9 mouse cellular contexts compared by ENCODE assay signal in the genomic region with DNA sequence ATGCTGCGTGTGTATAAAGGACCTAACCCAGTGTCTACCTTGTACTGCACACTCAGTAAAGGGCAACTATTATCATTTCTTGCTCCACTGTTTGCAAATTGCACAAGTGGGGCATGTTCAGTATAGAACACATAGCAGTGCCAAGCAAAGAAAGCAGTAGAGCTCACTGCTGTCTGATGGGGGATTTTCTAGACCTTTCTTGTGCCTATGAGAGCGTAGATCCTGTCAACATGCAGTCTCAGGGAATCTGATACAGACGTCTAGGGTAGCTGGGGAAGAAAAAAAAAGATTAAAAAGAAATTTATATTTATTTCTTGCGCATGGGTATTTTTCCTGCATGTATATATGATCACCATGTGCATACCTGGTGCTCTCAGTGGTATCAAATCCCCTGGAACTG. TPM values are rescaled to one million over a fixed set of nuclear protein-coding genes. Genes with fewer than 3 reads are reported as not detected.
DNase-seq lines count a peak whose midpoint lies in the region; ATAC-seq and TF ChIP-seq lines count a peak whose summit lies in the region.
"Had no signal": no experiment of that assay in that cellular context is flagged by ENCODE, and none has a peak within 500 bp of the region (broad histone marks: within the 10 kb centered on the region; RNA-seq: fewer than 3 reads in every experiment).

No protein-coding gene starts in this region.

- H3K4me2 ChIP-seq in kidney, embryonic 16.5 days (replicated peaks; ENCODE audit: low read depth, low read length): no peak overlapping the region
- no peak overlapping the region for H3K4me2 ChIP-seq in liver, embryonic 13.5 days

- intact Hi-C loops in gastrocnemius, adult 2 months (cut with DNase I): no loop called here
- intact Hi-C loops in gastrocnemius, postnatal 36 days (cut with DNase I): no loop called here
- intact Hi-C loops in left cerebral cortex, postnatal 25 days (cut with DNase I): no loop called here

- WGBS in kidney, embryonic 16.5 days: 71% methylated on average over 4 of the region's 4 CpGs
- 85% methylated on average over 4 of the region's 4 CpGs for WGBS in embryonic facial prominence, embryonic 10.5 days
- 71% methylated on average over 4 of the region's 4 CpGs for WGBS in liver, embryonic 13.5 days (ENCODE audit: insufficient replicate concordance)

- H3K4me1 ChIP-seq in kidney, embryonic 16.5 days (ENCODE audit: insufficient read depth, low read length): peaks cover 55% of the 10 kb centered on the region
- peaks cover 65% of the 10 kb centered on the region for H3K4me1 ChIP-seq in embryonic facial prominence, embryonic 10.5 days
- H3K4me1 ChIP-seq in liver, embryonic 13.5 days (replicated peaks): peaks cover 34% of the 10 kb centered on the region

- H3K9me3 ChIP-seq in kidney, embryonic 16.5 days (ENCODE audit: low read length): no peaks in the 10 kb centered on the region
- no peaks in the 10 kb centered on the region for H3K9me3 ChIP-seq in embryonic facial prominence, embryonic 10.5 days
- no peaks in the 10 kb centered on the region for H3K9me3 ChIP-seq in liver, embryonic 13.5 days (replicated peaks)

- no peaks in the 10 kb centered on the region for H3K27me3 ChIP-seq in kidney, embryonic 16.5 days (ENCODE audit: insufficient read depth, low read length)
- H3K27me3 ChIP-seq in embryonic facial prominence, embryonic 10.5 days (replicated peaks; ENCODE audit: low read depth, poor library complexity, severe bottlenecking): no peaks in the 10 kb centered on the region
- H3K27me3 ChIP-seq in liver, embryonic 13.5 days: no peaks in the 10 kb centered on the region

- no peak for TF ChIP-seq CTCF in gastrocnemius, adult 2 months (IDR thresholded peaks at IDR 0.05)

- H3K27ac ChIP-seq in gastrocnemius, adult 2 months: peak overlapping the region; percentile 91
- peak overlapping the region; percentile 93 for H3K27ac ChIP-seq in kidney, embryonic 16.5 days (ENCODE audit: low read length)
- H3K27ac ChIP-seq in embryonic facial prominence, embryonic 10.5 days (replicated peaks): peak overlapping the region; percentile 75
- peak overlapping the region; percentile 47; the same call in 1 of the 2 replicates for H3K27ac ChIP-seq in liver, embryonic 13.5 days

- H3K36me3 ChIP-seq in kidney, embryonic 16.5 days (ENCODE audit: insufficient read depth, low read length): 0 out of 2 replicates have a peak, but pooled peaks cover 4% of the 10 kb centered on the region
- peaks cover 10% of the 10 kb centered on the region; the same call in 1 of the 2 replicates for H3K36me3 ChIP-seq in embryonic facial prominence, embryonic 10.5 days (replicated peaks)
- no peaks in the 10 kb centered on the region for H3K36me3 ChIP-seq in liver, embryonic 13.5 days

- H3K4me3 ChIP-seq in gastrocnemius, adult 2 months: peak overlapping the region; percentile 31
- H3K4me3 ChIP-seq in kidney, embryonic 16.5 days (ENCODE audit: low read length): no peak overlapping the region
- H3K4me3 ChIP-seq in embryonic facial prominence, embryonic 10.5 days: no peak overlapping the region
- H3K4me3 ChIP-seq in liver, embryonic 13.5 days (replicated peaks): no peak overlapping the region

- ATAC-seq in kidney, embryonic 16.5 days (ENCODE audit: low FRiP score, low TSS enrichment): no peak
- ATAC-seq in liver, embryonic 13.5 days (ENCODE audit: low read depth): no peak

- no peak for DNase-seq in gastrocnemius, adult 2 months
- DNase-seq in gastrocnemius, postnatal 36 days: no peak
- DNase-seq in kidney, adult 11 months: no peak
- DNase-seq in embryonic facial prominence, embryonic 10.5 days (ENCODE audit: low spot score): no peak
- no peak for DNase-seq in liver, embryonic 13.5 days
- DNase-seq in layer of hippocampus, postnatal 25 days (ENCODE audit: extremely low spot score in 1 of 2, low spot score in 1 of 2): no peak
- no peak for DNase-seq in left cerebral cortex, postnatal 25 days (ENCODE audit: low spot score in 2 of 2)
- DNase-seq: lung, postnatal 14 days had no signal

- H3K9ac ChIP-seq in kidney, embryonic 16.5 days (replicated peaks; ENCODE audit: low read length): no peak overlapping the region
- H3K9ac ChIP-seq in liver, embryonic 13.5 days: 0 out of 2 replicates have a peak overlapping the region, but pooled peaks have one; percentile 9

RNA-seq across cellular contexts. Expression of a gene that starts 14.4 kb away (rescaled TPM):
- 1 to 10 TPM; 3.0 to 3.7 TPM for total RNA-seq in gastrocnemius, adult 2 months (2021)
- 1 to 10 TPM; 4.4 TPM for total RNA-seq in gastrocnemius, postnatal 36 days (2021)
- polyA plus RNA-seq in kidney, embryonic 16.5 days (2015; fragmentation: Nextera tagmentation; extraction: Ambion mirVana): 16.5 and 18.0 TPM in 2 replicates
- 11.3 and 13.9 TPM in 2 replicates for polyA plus RNA-seq in embryonic facial prominence, embryonic 10.5 days (2016; fragmentation: Nextera tagmentation; extraction: Ambion mirVana)
- 1.1 and 1.6 TPM in 2 replicates for polyA plus RNA-seq in liver, embryonic 13.5 days (2015; fragmentation: Nextera tagmentation; extraction: Ambion mirVana)
- 10 to 100 TPM; 15.7 to 18.3 TPM for total RNA-seq in layer of hippocampus, postnatal 25 days (2021)
- total RNA-seq in left cerebral cortex, postnatal 25 days (2021): 10 to 100 TPM; 23.6 to 26.8 TPM

RNA-seq across cellular contexts. Expression of a gene that starts 18.0 kb away (rescaled TPM):
- under 1 TPM; 0.64 to 0.99 TPM for total RNA-seq in gastrocnemius, adult 2 months (2021)
- under 1 TPM in 1 of 2 experiments, not detected in 1; 0.54 TPM for total RNA-seq in gastrocnemius, postnatal 36 days (2021)
- 3.4 and 11.5 TPM in 2 replicates for polyA plus RNA-seq in kidney, embryonic 16.5 days (2015; fragmentation: Nextera tagmentation; extraction: Ambion mirVana)
- polyA plus RNA-seq in embryonic facial prominence, embryonic 10.5 days (2016; fragmentation: Nextera tagmentation; extraction: Ambion mirVana): 2.9 and 3.0 TPM in 2 replicates
- polyA plus RNA-seq in liver, embryonic 13.5 days (2015; fragmentation: Nextera tagmentation; extraction: Ambion mirVana): 3.0 and 3.3 TPM in 2 replicates
- total RNA-seq in layer of hippocampus, postnatal 25 days (2021): 1 to 10 TPM; 3.4 to 4.2 TPM
- total RNA-seq in left cerebral cortex, postnatal 25 days (2021): 1 to 10 TPM; 1.2 to 2.8 TPM
